Mouse (Mus musculus) brain, adult 2 months (tissue): ENCODE measurements around the gene Hibch.
A peak's percentile ranks its signal among the peaks of the same experiment; 100 is the strongest.

Experiments used
- DNase-seq: peaks from one replicate; pipeline ENCODE4 v3.0.0; 2011; ENCODE audit warnings: low read depth, low spot score

The Hibch gene

GRCm38 (mm10) chr1:52844782-52845665 lies at the start of gene Hibch:
Gene Hibch (plus strand): TSS chr1:52844929.
- peak; percentile 98 for DNase-seq

GRCm38 (mm10) chr1:52795927-52796326 lies 48.8 kb upstream of the Hibch start:
- peak; percentile 33 for DNase-seq

- DNase-seq: peak; percentile 88
Measured at GRCm38 (mm10) chr1:52799056-52799726, 45.5 kb upstream of the Hibch start.

- DNase-seq: peak; percentile 77
Measured at GRCm38 (mm10) chr1:52799772-52800171, 45.0 kb upstream of the Hibch start.

- peak; percentile 77 for DNase-seq
Measured at GRCm38 (mm10) chr1:52800340-52800740, 44.4 kb upstream of the Hibch start.

- DNase-seq: peak; percentile 26
Measured at GRCm38 (mm10) chr1:52801651-52802050, 43.1 kb upstream of the Hibch start.

- DNase-seq: peak; percentile 26
Measured at GRCm38 (mm10) chr1:52802406-52802975, 42.2 kb upstream of the Hibch start.

- no peak for DNase-seq
Measured at GRCm38 (mm10) chr1:52805041-52805440, 39.7 kb upstream of the Hibch start.

- no peak for DNase-seq
Measured at GRCm38 (mm10) chr1:52808456-52808855, 36.3 kb upstream of the Hibch start.

- peak; percentile 41 for DNase-seq
Measured at GRCm38 (mm10) chr1:52816232-52816891, 28.4 kb upstream of the Hibch start.

GRCm38 (mm10) chr1:52816910-52817812 lies 27.6 kb upstream of the Hibch start, which contains the start of gene Inpp1:
Gene Inpp1 (minus strand): TSS chr1:52817688.
- peak; percentile 94 for DNase-seq

GRCm38 (mm10) chr1:52817813-52818147 lies 26.9 kb upstream of the Hibch start:
- no peak for DNase-seq

GRCm38 (mm10) chr1:52839099-52839498 lies 5.6 kb upstream of the Hibch start:
- DNase-seq: no peak

GRCm38 (mm10) chr1:52844354-52844753 lies 375 bp upstream of the Hibch start:
- DNase-seq: no peak

- no peak for DNase-seq
Measured at GRCm38 (mm10) chr1:52846556-52846955, 1.8 kb downstream of the Hibch start.

- no peak for DNase-seq
Measured at GRCm38 (mm10) chr1:52849422-52849821, 4.7 kb downstream of the Hibch start.

GRCm38 (mm10) chr1:52854029-52854428 lies 9.3 kb downstream of the Hibch start:
- peak; percentile 77 for DNase-seq

GRCm38 (mm10) chr1:52855904-52856601 lies 11.3 kb downstream of the Hibch start:
- no peak for DNase-seq

- DNase-seq: no peak
Measured at GRCm38 (mm10) chr1:52864220-52864619, 19.5 kb downstream of the Hibch start.

- DNase-seq: no peak
Measured at GRCm38 (mm10) chr1:52866007-52866406, 21.3 kb downstream of the Hibch start.
